Mouse (Mus musculus): ENCODE data around the gene Cyp1a2.

The Cyp1a2 gene

DNA sequence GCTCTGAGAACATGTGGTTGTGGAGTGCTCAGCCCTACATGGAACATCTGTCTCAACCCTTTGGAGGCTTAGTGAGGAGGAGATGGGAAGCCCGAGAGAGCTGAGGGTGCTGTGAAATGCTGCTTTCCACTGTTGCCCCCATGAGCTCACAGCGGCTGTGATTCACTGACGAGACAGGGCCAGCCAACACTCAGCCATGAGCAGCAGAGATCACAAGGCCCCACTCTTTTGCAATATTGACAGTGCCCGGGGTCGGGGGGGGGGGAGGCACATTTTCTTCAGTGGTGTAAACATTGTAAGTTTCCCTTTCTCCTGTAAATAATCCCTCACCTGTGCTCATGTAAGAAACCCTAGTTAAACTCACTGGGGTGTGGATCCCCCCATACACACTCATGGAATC lies 12.0 kb downstream of the Cyp1a2 start:
- DNase-seq (ENCODE audit: low spot score), result no peak

DNA sequence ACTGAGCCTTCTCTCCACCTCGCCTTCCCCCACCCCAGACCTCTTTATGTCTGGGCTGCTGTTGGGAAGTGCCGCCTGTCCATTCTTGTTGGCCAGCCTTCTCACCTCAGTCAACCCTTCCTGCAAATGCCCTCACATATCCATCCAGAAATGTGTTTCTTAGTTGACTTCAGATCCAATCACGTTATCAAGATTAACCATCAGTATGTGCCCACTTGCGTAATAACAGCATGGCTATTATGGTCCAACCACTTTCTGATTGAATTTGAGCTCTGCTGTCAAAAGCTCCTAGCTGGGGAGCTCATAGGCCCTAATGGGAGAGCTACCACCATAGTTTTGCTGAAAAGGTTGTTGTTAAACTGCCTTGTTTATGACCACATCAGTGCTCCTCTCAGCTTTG lies 12.5 kb downstream of the Cyp1a2 start:
- no peak for DNase-seq (ENCODE audit: low spot score)

DNA sequence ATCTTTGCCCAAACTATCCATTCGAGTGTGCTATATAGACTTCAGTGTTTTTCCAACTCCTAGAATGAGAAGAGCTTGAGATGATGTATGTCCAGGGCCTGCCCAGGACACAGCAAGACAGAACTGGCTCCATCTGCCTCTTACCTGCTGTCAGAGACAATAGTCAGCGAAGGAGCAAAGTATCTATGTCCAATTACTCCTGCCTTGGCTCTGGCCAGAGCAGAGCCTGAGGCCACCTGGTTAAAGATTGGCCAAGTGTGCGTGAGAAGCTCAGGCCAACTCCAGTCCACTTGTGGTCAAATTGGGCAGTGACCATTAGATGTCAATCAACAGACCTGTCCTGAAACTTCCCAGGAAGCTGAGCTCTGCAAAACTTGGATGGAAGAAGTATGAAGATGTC lies 13.9 kb downstream of the Cyp1a2 start:
- DNase-seq (ENCODE audit: low spot score), result no peak

DNA sequence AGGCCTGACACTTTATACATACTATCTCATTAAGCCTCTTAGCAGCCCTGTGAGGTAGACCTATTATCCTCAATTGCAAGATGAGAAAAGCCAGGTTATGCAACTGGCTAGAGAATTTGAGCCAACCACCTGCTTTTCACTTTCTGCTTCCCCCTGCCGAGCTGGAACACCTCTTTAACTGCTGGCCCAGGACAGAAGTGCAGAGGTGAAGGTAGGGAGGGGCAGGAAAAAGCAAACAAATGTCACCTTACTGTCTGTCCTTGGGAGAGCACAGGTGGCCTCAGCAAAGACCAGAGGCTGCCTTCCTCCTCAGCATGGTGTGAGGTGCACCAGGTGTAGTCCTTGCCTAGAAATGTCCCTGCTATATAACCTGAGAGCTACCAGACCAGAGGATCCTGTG lies 15.2 kb downstream of the Cyp1a2 start:
- DNase-seq (ENCODE audit: low spot score), result no peak

DNA sequence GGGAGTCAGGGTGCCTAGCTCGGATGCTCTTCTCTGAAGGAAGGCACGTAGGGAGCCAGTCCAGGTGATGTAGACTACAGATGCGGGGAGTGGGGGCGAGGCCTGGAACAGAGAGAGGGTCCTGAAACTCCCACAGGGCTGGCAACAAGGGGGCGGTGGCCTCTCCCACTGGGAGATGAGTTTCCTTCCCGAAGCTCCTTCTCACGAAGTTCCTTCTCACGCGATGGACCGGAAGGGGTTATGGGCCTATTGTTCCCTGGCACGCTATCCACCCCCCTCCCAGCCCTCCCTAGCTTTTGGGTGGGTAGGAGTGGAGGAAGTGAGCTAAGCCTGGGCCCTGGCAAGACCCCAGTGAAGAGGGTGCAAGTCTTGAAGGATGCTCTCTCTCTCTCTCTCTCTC lies 15.7 kb downstream of the Cyp1a2 start:
- DNase-seq (ENCODE audit: low spot score), result no peak

DNA sequence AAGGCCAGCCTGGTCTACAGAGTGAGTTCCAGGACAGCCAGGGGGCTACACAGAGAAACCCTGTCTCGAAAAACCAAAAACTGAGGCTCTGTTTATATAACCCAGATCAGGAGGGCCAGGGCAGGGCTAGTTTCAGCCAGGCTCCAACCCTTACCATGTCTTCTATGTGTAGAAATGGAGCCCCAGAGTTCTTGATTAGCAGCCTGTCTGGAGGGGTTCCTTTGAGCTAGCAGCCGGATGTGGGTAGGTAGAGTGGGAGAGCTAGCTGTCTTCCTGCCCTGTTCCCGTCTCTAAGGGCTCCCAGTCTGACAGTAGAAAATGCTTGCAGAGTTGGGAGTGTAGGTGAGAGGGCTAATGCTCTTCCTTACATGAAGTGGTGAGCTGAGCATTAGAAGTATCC lies 16.4 kb downstream of the Cyp1a2 start:
- no peak for DNase-seq (ENCODE audit: low spot score)

DNA sequence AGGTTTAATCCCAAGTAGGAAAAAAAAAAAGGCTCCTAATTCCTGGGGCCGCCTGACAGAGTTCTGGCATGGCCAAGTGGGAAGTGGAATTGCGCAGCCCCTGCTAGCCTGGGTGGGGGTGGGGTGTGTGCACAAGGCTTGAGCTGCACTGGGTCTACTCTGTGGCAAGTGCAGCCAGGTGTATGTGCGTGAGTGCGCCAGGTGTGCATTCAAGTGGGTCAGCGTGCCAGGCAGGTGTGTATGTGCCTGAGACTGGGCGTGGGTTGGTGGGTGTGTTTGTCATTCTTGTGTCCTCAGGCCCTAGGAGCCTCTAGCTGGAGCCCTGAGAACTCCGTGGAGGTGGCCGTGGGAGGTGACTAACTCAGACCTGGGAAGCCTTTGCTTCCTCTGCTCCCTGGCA lies 17.0 kb downstream of the Cyp1a2 start:
- DNase-seq (ENCODE audit: low spot score), result no peak

DNA sequence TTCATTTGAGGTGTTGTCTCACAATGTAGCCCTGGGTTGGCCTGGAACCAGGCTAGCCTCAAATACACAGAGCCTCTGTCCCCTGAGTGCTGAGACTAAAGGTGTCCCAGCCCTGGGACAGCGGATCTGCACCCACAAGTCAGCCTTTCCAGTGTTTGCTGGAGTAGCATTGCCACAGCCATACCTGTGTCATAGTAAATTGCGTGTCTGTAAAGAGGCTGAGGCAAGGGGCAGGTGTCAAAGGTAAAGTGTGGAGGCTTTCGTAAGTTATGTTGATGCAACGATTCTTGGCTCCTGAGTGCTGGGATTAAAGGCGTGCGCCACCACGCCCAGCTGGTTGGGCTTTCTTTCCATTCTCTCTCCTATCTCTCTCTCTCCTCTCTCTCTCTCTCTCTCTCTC lies 18.9 kb downstream of the Cyp1a2 start:
- DNase-seq (ENCODE audit: low spot score), result no peak

DNA sequence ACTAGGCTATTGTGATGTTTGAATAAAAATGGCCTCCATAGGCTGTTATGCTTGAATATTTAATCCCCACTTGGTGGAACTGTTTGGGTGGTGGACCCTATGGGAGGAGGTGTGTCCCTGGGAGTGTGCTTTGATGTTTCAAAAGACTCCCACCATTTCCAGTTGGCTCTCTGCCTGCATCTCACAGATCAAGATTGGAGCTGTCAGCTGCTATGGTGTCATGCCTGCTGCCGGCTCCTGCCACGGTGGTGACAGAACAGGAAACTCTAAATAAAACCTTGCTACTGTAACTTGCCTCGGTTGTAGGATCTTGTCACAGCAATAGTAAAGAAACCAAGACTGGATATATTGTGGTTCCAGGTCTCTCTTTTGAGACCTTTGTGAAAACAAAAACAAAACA lies 22.0 kb downstream of the Cyp1a2 start:
- DNase-seq (ENCODE audit: low spot score), result no peak

DNA sequence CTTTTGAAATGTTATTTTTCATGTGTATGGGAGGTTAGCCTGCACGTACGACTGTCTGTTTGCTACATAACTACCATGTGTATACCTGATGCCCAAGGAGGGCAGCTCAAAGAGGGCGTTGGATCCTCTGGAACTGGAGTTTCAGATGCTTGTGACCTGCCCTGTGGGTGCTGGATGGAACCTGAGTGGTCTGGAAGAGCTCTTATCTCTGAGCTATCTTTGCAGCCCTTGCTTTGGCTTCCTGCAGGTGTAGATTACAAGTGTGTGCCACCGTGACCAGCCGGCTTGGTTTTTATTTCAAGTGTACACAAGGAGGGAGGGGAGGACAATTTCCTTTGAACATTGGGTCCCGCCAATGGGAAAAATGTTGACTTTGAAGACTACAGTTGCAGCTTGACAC lies 23.0 kb downstream of the Cyp1a2 start:
- no peak for DNase-seq (ENCODE audit: low spot score)

DNA sequence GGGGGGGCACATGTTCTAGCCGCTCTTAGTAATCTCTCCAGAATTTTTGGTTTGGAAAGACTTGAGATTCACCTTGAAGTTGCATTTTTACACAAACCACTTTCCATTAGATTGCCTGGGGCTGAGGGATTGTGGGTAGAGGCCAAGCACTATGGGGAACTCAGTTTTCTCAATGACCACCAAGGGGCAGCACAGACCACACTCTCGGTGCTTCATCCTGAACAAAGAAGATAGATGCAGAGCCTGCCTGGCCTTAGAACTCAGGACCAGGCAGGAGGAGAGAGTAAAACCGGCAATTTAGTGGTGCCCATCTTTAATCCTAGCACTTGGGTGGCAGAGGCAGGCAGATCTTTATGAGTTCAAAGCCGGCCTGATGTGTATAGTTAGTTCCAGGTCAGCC lies 23.7 kb downstream of the Cyp1a2 start:
- peak; percentile 85 for DNase-seq (ENCODE audit: low spot score)

DNA sequence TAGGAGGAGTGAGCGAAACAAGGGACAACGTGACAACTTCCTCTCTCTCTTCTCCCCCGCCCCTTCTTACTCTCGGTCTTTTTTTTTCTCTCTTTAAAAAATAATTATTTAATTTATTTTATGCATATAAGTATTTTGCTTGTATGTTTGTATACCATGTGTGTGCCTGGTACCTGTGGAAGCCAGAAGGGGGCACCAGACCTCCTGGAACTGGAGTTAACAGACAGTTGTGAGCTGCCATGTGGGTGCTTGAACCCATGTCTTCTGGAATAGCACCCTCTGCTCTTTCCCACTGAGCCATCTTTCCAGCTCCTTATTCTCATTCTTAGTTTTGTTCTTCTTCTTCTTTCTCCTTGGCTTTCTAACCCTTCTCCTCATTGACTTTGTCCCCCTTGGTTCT lies 24.5 kb downstream of the Cyp1a2 start:
- no peak for DNase-seq (ENCODE audit: low spot score)

DNA sequence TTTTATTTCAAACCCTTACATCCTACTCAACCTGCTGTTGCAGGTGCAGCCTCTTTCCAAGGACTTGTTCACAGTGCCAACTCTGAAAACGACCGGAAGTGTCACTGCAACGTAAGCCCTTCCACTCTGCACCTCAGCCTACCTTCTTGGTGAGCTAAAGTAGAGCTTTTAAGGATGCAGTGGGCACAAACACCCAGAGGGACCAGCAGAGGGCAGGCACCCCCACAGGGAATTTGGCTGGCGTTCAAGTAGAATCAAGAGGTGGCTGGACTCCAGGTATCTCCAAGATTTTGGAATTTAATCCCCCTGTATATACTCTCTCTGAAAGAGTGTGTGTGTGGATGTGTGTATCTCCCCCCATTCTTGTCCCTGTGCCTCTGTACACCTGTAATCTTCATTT lies 25.7 kb downstream of the Cyp1a2 start:
- DNase-seq (ENCODE audit: low spot score), result no peak

DNA sequence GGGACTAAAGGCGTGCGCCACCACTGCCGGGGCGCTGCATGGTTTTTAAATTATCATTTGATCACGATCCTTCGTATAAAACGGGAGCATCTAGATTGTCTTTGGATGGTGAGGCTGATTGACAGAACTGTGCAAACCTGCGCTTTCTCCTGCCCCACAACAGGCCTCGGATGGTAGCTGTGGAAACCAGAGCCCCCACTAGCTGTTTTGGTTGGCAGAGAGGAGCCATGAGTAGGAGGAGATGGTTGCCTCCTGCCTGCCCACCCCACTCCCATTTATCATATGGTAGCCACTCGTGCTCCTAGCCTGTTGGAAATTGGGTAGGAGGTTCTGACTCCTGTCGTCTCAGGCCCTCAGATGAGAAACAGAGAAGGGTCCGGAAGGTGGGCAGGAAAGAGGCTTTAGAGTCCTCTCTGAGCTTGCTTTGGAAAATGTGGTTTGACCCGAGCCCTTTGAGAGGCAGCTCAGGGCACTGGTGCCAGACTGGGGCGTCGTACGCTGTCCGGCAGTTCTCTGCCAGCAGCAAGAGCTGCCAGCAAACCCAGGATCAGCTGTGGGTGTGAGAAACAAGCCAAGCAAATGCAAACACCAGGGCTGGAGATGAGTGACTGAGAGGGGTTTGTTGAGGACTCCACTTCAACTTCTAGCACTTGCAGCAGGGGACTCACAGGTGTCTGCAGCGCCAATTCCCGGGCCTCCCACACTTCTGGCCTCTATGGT lies 26.7 kb downstream of the Cyp1a2 start:
- DNase-seq (ENCODE audit: low spot score), result peak; percentile 8

DNA sequence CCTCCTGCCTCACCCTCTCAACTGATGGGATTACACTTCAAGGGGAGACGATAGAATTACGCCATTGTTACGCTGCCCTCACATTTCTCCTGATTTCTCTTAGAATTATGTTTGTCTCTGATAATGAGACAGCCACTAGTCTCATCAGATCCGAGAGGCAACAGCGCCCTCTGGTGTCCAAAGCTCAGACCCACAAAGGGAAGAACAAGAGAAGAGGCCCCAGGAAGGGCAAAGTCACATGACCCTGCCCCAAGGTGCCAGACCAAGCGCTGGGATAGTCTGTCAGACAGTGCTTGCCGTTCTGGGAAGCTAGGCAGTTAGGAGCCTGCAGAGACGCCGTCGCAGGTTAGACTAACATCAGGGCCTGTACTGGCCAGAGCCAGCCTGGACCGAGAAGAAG lies 27.8 kb downstream of the Cyp1a2 start:
- DNase-seq (ENCODE audit: low spot score), result peak; percentile 96

DNA sequence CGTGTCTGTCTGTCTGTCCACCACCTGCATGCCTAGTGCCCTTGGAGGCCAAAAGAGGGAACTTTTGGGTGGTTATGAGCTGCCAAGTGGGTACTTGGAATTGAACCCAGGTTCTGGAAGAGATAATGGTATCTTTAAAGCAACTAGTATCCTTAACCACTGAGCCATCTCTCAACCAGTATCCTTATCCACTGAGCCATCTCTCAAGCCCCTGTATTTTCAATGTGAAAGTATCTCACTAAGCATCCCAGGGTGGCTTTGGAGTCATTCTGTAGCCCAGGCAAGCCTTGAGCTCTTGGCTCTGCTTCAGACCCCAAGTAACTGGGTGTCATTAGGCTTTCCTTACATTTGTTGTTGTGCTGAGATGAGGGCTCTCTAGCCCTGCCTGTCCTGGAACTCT lies 28.5 kb downstream of the Cyp1a2 start:
- DNase-seq (ENCODE audit: low spot score), result no peak

DNA sequence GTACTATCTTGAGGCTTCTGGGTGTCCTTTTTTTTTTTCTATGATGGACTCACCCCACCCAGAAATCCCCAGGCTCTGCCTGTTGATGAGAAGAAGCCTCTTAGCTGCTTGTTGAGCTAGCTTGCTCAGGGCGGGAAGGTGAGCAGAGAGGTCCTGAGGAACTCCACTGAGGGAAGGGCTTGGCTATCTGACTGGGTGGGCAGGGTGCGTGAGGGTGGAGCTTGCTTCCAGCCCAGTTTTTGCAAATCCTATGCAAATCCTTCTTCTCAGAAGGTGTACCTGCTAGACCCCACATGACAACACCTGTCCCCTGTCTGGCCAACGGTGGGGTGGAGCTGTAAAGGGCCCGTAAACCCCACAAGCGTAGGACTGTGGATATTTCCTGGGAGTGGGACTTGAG lies 30.2 kb downstream of the Cyp1a2 start, which contains the start of gene Csk:
TSS of gene Csk (minus strand) at position 349 of the 400 bp plus-strand sequence.
- DNase-seq (ENCODE audit: low spot score), result no peak

DNA sequence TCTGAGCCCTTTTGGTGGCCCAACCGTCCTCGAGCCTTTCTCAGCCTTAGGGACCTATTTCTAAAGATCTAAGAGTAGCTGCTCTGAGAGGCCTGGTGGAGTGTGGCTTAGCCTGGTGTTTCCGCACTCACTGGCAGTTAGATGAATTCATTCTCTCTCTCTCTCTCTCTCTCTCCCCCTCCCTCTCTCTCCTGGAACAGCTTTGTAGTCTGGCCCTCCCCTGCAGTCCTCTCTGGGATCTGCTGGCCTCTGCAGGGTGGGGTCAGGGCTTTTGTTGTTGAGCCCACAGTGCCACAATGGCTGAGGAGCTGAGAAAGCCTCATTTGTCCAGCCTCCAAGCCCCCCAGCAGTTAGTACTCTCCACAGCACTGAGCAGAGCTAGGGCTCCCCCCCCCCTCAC lies 30.6 kb downstream of the Cyp1a2 start:
- no peak for DNase-seq (ENCODE audit: low spot score)

DNA sequence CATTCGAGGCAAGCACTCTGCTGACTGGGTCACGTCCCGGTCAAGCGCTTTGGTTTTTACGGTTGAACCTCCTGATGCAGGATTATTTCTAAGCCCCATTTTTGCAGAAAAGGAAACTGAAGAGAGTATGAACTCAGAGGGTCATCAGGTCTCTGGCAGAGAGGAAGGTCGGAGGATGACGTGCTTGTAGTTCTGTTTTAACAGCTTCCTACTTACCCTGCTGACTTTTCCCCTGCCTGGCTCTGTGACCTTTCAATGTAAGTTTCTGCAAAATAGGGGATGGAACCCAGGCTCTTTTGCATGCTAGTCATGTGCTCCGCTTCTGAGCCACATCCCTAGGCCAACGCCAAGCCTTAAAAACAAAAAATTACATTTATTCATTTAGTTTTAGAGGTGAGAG lies 31.2 kb downstream of the Cyp1a2 start:
- DNase-seq (ENCODE audit: low spot score), result no peak

DNA sequence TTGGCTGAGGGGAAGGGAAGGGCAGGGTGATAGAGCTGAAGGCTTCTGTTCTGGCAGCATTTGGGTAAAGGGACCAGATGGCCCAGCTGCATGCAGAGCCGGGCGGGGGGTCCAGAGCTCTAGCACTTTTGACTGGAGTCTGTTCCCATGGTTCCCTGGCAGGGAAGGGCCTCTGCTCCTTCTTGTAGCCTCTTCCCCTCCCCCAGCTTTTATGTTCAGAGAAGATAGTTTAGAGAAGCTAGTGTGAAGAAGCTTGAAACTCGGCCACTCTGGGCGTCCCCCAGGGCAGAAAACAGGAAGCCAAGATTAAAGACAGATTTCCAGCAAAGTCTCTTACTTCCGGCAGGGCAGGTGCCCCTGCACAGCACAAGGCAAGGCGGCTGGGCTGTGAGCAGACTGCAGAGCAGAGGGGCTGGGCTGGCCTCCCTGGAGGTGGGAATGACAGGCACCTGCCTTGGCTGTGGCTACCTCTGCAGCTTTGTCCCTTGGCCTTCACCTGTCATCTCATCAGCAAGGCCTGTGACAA lies 32.7 kb downstream of the Cyp1a2 start:
- DNase-seq (ENCODE audit: low spot score), result peak; percentile 37

DNA sequence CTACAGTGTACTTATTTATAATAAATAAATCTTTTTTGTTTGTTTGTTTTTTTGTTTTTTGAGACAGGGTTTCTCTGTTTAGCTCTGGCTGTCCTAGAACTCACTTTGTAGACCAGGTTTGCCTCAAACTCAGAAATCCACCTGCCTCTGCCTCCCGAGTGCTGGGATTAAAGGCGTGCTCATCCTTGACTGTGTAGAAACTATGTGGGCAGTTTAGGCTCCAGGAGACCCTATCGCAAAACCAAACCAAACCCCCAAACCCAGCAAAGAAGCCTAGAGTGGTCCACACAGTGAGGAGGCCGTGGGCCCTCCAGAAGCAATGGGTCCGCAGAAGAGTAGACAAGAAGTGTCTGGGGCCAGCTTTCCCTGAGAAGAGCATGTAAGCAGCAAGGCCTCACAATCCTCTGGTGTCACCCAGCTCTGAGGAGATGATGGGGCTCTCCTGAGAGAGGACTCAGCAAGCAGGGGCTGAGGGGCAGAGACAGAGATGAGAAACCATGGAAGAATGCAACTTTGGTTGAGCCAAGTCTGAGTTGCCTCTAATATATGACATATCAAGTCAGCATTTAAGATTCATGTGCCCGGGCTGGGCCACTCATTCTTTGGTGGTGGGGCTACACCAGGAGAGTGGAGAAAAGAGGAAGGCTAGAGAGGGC lies 33.2 kb downstream of the Cyp1a2 start:
- no peak for DNase-seq (ENCODE audit: low spot score)

DNA sequence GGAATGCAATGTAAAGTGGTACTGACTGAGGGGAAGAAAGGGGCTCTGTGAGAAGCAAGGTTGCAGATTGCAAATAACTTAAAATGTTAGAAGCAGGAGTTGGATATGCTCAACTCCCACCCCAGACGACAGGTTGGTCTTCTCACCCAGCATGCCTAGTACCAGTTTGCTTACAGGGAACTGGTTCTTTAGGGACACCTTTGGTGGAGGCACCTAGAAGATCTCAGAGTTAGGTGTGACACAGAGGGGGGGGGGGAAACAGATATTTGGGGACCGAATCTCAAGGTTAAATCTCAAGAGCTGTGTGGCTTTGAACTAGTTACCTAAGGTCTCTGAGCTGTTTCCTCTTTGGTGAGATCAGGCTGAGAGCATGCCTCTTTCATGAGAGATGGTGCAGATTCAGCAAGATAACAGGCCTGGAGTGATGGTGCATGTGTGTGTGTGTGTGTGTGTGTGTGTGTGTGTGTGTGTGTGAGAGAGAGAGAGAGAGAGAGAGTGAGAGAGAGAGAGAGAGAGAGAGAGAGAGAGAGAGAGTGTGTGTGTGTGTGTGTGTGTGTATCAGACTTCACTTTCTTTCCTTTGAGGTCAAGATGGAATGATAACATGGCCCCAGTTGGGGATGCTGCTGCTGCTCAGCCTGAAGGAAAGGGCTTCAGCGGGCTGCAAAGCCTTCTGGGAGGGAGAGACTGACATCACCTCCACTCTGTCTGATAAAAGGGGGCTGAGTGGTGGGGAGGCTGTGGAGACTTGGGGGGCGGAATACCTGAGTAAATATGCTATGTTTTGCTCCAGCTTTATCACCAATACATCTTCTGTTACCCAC lies 36.0 kb downstream of the Cyp1a2 start:
- DNase-seq (ENCODE audit: low spot score), result no peak

DNA sequence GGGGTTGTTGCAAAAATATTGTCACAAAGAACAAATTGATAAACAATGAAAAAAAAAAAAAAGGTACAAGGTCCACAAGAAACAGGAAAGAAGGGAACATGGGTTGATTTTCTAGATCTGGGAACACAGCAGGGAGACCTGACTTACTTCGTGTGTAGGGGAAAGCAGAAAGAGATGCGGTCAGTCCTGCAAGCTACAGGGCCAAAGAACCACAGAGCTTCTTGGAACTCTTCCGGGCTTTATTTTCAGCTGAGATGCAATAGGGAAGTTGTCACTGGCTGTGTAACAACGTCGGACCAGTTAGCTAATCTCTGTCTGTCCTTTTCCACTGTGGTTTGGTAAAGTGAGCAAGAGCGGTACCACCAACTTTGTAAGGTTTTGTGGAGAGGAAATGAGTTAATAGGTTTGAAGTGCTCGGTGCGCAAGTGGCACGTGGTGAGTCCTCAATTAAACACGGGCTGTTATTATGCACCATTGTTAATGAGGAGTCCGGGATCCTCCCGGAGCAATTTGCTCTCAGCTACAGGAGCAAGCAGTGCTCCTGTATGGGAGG lies 36.9 kb downstream of the Cyp1a2 start:
- DNase-seq (ENCODE audit: low spot score), result no peak
